Mouse (Mus musculus) MEL (cell line): Measurements from ENCODE around the gene Gbp9.

Experiments used
- GATA1 ChIP-seq: IDR thresholded peaks from 2 replicates; pipeline ENCODE4 v1.6.1; 2011; ENCODE audit warnings: low read depth, low read length, improper control_type of control experiment
- POLR2A ChIP-seq, 2 experiments: IDR thresholded peaks; 2 replicates each; pipeline ENCODE4 v1.6.1; 2011 to 2012; ENCODE audit warnings: low read length in 2 of 2, mild to moderate bottlenecking in 2 of 2, control low read depth in 1 of 2, improper control_type of control experiment in 1 of 2, low read depth in 1 of 2, moderate library complexity in 1 of 2; ENCODE audit not compliant: control insufficient read depth in 1 of 2, insufficient read depth in 1 of 2, poor library complexity in 1 of 2
- POLR2AphosphoS5 ChIP-seq: IDR thresholded peaks from 2 replicates; pipeline ENCODE4 v1.6.1; 2012; ENCODE audit warnings: low read depth, borderline replicate concordance, mild to moderate bottlenecking, inconsistent platforms, low read length, moderate library complexity, mixed read lengths
- RAD21 ChIP-seq: IDR thresholded peaks from 2 replicates; pipeline ENCODE4 v1.6.1; 2011; ENCODE audit warnings: mild to moderate bottlenecking, low read depth, low read length, improper control_type of control experiment
- TAL1 ChIP-seq: IDR thresholded peaks from 2 replicates; pipeline ENCODE4 v1.6.1; 2012; ENCODE audit warnings: mild to moderate bottlenecking, inconsistent platforms, low read length, moderate library complexity, mixed read lengths
- TCF12 ChIP-seq: IDR thresholded peaks from 2 replicates; pipeline ENCODE4 v1.6.1; 2014; ENCODE audit warnings: low read depth, mild to moderate bottlenecking, inconsistent platforms, low read length, improper control_type of control experiment, moderate library complexity

GRCm38 (mm10) chr5:105032362-105032761 is 107.0 kb downstream of the Gbp9 start:
- TF ChIP-seq TCF12 (no peak), GATA1 (no peak), POLR2A (IDR thresholded peaks at IDR 0.05; ENCODE audit: control insufficient read depth in 1 of 2, insufficient read depth in 1 of 2, low read depth in 1 of 2, low read length in 2 of 2, poor library complexity in 1 of 2) (no peak), TAL1 (no peak), POLR2AphosphoS5 (no peak), RAD21 (no peak)
